Mouse (Mus musculus) layer of hippocampus, adult 18-20 months (tissue): ENCODE results near the gene Akt2. TPM values are rescaled to one million over a fixed set of nuclear protein-coding genes. Genes with fewer than 3 reads are reported as not detected.
"Not testable (repeated sequence)": the region's sequence is repeated elsewhere in the genome, so short reads cannot be mapped to it uniquely, and the experiment has no call there.

ENCODE experiments used
- DNase-seq, 2 experiments: peaks; one replicate each; pipeline ENCODE4 v3.0.0; 2022; ENCODE audit warnings: low spot score in 2 of 2
- total RNA-seq, 2 experiments: library from RNA; stranded (reverse); gene quantifications; 2 replicates each; pipeline ENCODE4 v1.2.3; 2021

Gene Akt2
- total RNA-seq, 2 experiments from 2014 or later = 88.8 to 103 TPM

- DNase-seq = no peak
Observed at GRCm38 (mm10) chr7:27612940-27613339, 21.6 kb downstream of the Akt2 start.

- DNase-seq = peak; percentile 59 to 88
Observed at GRCm38 (mm10) chr7:27613751-27614499, 22.6 kb downstream of the Akt2 start.

GRCm38 (mm10) chr7:27621028-27621427 lies 29.7 kb downstream of the Akt2 start:
- peak in 1 of 2 experiments; percentile 39 for DNase-seq

- DNase-seq = no peak
Observed at GRCm38 (mm10) chr7:27622234-27622633, 30.9 kb downstream of the Akt2 start.

- DNase-seq = no peak
Observed at GRCm38 (mm10) chr7:27624967-27625366, 33.6 kb downstream of the Akt2 start.

- no peak for DNase-seq
Observed at GRCm38 (mm10) chr7:27627707-27628106, 36.4 kb downstream of the Akt2 start.

- no peak for DNase-seq
Observed at GRCm38 (mm10) chr7:27628190-27628589, 36.8 kb downstream of the Akt2 start.

- not testable (repeated sequence) for DNase-seq
Observed at GRCm38 (mm10) chr7:27628816-27629215, 37.5 kb downstream of the Akt2 start.

- no peak for DNase-seq
Observed at GRCm38 (mm10) chr7:27631439-27631838, 40.1 kb downstream of the Akt2 start.

- no peak for DNase-seq
Observed at GRCm38 (mm10) chr7:27633166-27633565, 41.8 kb downstream of the Akt2 start.

- DNase-seq = no peak
Observed at GRCm38 (mm10) chr7:27634691-27635090, 43.3 kb downstream of the Akt2 start.

- not testable (repeated sequence) for DNase-seq
Observed at GRCm38 (mm10) chr7:27635094-27635493, 43.7 kb downstream of the Akt2 start.

- DNase-seq = no peak
Observed at GRCm38 (mm10) chr7:27644471-27644870, 53.1 kb downstream of the Akt2 start.

GRCm38 (mm10) chr7:27646516-27646915 lies 55.2 kb downstream of the Akt2 start:
- no peak for DNase-seq

- no peak for DNase-seq
Observed at GRCm38 (mm10) chr7:27647281-27648002, 56.1 kb downstream of the Akt2 start.

GRCm38 (mm10) chr7:27649723-27650122 lies 58.4 kb downstream of the Akt2 start:
- DNase-seq = no peak

- DNase-seq = peak; percentile 50 to 85
Observed at GRCm38 (mm10) chr7:27650949-27651348, 59.6 kb downstream of the Akt2 start.

- DNase-seq = peak; percentile 70 to 77
Observed at GRCm38 (mm10) chr7:27653681-27654437, 62.5 kb downstream of the Akt2 start, which contains the start of gene Ttc9b. Gene Ttc9b (plus strand): TSS chr7:27653915.

- DNase-seq = peak; percentile 35 to 79
Observed at GRCm38 (mm10) chr7:27654607-27655276, 63.4 kb downstream of the Akt2 start.

GRCm38 (mm10) chr7:27655545-27655944 lies 64.2 kb downstream of the Akt2 start:
- peak in 1 of 2 experiments; percentile 43 for DNase-seq

GRCm38 (mm10) chr7:27656600-27656999 lies 65.2 kb downstream of the Akt2 start:
- DNase-seq = no peak
